Mouse (Mus musculus) left cerebral cortex, adult 18-20 months (tissue): ENCODE measurements around the gene Gm15107. TPM values are rescaled to one million over a fixed set of nuclear protein-coding genes. Genes with fewer than 3 reads are reported as not detected.
"Not testable (repeated sequence)": the region's sequence is repeated elsewhere in the genome, so short reads cannot be mapped to it uniquely, and the experiment has no call there.

Experiments used
- DNase-seq, 2 experiments: peaks; one replicate each; pipeline ENCODE4 v3.0.0; 2021 to 2022; ENCODE audit warnings: low spot score in 2 of 2, mixed read lengths in 1 of 2
- long read RNA-seq, 2 experiments: library from polyadenylated mRNA; stranded (forward); transcript quantifications; one replicate each; pipeline ENCODE4 v2.0.0; 2021
- total RNA-seq, 2 experiments: library from RNA; stranded (reverse); gene quantifications; 2 replicates each; pipeline ENCODE4 v1.2.3; 2021

The Gm15107 gene
- total RNA-seq, result not detected
- long read RNA-seq, experiment 1, result 0 reads
- long read RNA-seq, experiment 2, result 0 reads

DNA sequence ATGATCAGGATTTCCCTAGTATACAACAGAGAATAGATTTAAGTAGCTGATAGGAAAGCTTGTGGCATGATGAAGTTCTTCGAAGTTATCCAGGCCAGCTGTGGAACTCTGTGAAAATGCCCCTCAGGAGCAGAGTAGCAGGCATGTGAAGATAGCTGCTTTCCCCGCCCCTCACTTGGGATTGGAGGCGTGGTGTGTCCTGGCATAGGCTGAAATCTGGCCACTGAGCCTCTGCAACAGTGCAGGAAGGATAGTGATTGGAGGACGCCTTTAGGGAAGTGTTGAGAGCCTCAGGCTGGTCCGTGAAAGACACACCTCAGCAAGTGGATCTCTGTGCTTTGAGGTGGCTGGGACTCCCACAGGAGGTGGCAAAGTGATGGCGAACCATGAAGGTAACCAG, at the start of gene Gm15107:
TSS of gene Gm15107 (plus strand) at position 301 of the 400 bp plus-strand sequence.
- DNase-seq, result not testable (repeated sequence)

Other genes starting within 250 kb of the Gm15107 start
- gene Gm15080, start 187.7 kb upstream of the Gm15107 start, total RNA-seq, result not detected